Mouse (Mus musculus): ENCODE data around the gene Ccdc187. TPM values are rescaled to one million over a fixed set of nuclear protein-coding genes. Genes with fewer than 3 reads are reported as not detected.

The Ccdc187 gene
- polyA plus RNA-seq, 1 experiment from 2014 or later = not detected

- H3K9ac ChIP-seq (replicated peaks) = no peak overlapping the region
- no peak overlapping the region for H3K4me2 ChIP-seq
- 76% methylated on average over 3 of the region's 3 CpGs for WGBS
- H3K4me3 ChIP-seq (replicated peaks) = no peak overlapping the region
- H3K4me1 ChIP-seq (replicated peaks) = peaks cover 10% of the 10 kb centered on the region
- ATAC-seq (ENCODE audit: insufficient number of reproducible peaks, insufficient read depth, low FRiP score, low TSS enrichment, low read depth) = no peak
- H3K9me3 ChIP-seq = no peaks in the 10 kb centered on the region
- no peaks in the 10 kb centered on the region for H3K27me3 ChIP-seq
- no peaks in the 10 kb centered on the region for H3K36me3 ChIP-seq
- H3K27ac ChIP-seq = no peak overlapping the region
Measured at GRCm38 (mm10) chr2:26268216-26268615, 26.1 kb downstream of the Ccdc187 start.

GRCm38 (mm10) chr2:26266066-26266742 is 28.2 kb downstream of the Ccdc187 start:
- Histone ChIP-seq H3K4me1 (replicated peaks) (peaks cover 10% of the 10 kb centered on the region), H3K4me3 (replicated peaks) (no peak overlapping the region), H3K27me3 (no peaks in the 10 kb centered on the region), H3K4me2 (no peak overlapping the region), H3K27ac (no peak overlapping the region), H3K9ac (replicated peaks) (no peak overlapping the region), H3K36me3 (no peaks in the 10 kb centered on the region), H3K9me3 (no peaks in the 10 kb centered on the region)
- no peak for ATAC-seq (ENCODE audit: insufficient number of reproducible peaks, insufficient read depth, low FRiP score, low TSS enrichment, low read depth)
- WGBS = 78% methylated on average over 10 of the region's 10 CpGs

GRCm38 (mm10) chr2:26265095-26265494 is 29.3 kb downstream of the Ccdc187 start:
- ATAC-seq (ENCODE audit: insufficient number of reproducible peaks, insufficient read depth, low FRiP score, low TSS enrichment, low read depth) = no peak
- no peak overlapping the region for H3K27ac ChIP-seq
- no peak overlapping the region for H3K4me3 ChIP-seq (replicated peaks)
- H3K9me3 ChIP-seq = no peaks in the 10 kb centered on the region
- H3K4me2 ChIP-seq = no peak overlapping the region
- H3K4me1 ChIP-seq (replicated peaks) = peaks cover 10% of the 10 kb centered on the region
- H3K27me3 ChIP-seq = no peaks in the 10 kb centered on the region
- H3K9ac ChIP-seq (replicated peaks) = no peak overlapping the region
- H3K36me3 ChIP-seq = no peaks in the 10 kb centered on the region
- WGBS = 80% methylated on average over 2 of the region's 2 CpGs

- no peaks in the 10 kb centered on the region for H3K27me3 ChIP-seq
- no peak overlapping the region for H3K4me2 ChIP-seq
- no peak overlapping the region for H3K4me3 ChIP-seq (replicated peaks)
- peaks cover 7% of the 10 kb centered on the region for H3K4me1 ChIP-seq (replicated peaks)
- H3K9ac ChIP-seq (replicated peaks) = no peak overlapping the region
- no peak overlapping the region for H3K27ac ChIP-seq
- no peaks in the 10 kb centered on the region for H3K36me3 ChIP-seq
- WGBS = 67% methylated on average over 4 of the region's 4 CpGs
- H3K9me3 ChIP-seq = no peaks in the 10 kb centered on the region
- ATAC-seq (ENCODE audit: insufficient number of reproducible peaks, insufficient read depth, low FRiP score, low TSS enrichment, low read depth) = no peak
Measured at GRCm38 (mm10) chr2:26264646-26265045, 29.7 kb downstream of the Ccdc187 start.

- H3K9ac ChIP-seq (replicated peaks) = no peak overlapping the region
- no peak for ATAC-seq (ENCODE audit: insufficient number of reproducible peaks, insufficient read depth, low FRiP score, low TSS enrichment, low read depth)
- no peak overlapping the region for H3K4me3 ChIP-seq (replicated peaks)
- no peaks in the 10 kb centered on the region for H3K9me3 ChIP-seq
- WGBS = 83% methylated on average over 16 of the region's 16 CpGs
- H3K36me3 ChIP-seq = no peaks in the 10 kb centered on the region
- H3K27ac ChIP-seq = no peak overlapping the region
- 0 out of 2 replicates have a peak, but pooled peaks cover 7% of the 10 kb centered on the region for H3K4me1 ChIP-seq (replicated peaks)
- no peak overlapping the region for H3K4me2 ChIP-seq
- H3K27me3 ChIP-seq = peaks cover 11% of the 10 kb centered on the region; the same call in 1 of the 2 replicates
Measured at GRCm38 (mm10) chr2:26257315-26258096, 36.9 kb downstream of the Ccdc187 start.

- 0 out of 2 replicates have a peak, but pooled peaks cover 2% of the 10 kb centered on the region for H3K9me3 ChIP-seq
Measured at GRCm38 (mm10) chr2:26254816-26255215, 39.5 kb downstream of the Ccdc187 start.

GRCm38 (mm10) chr2:26252514-26253206 is 41.7 kb downstream of the Ccdc187 start:
- Histone ChIP-seq H3K4me3 (replicated peaks) (no peak overlapping the region), H3K36me3 (no peaks in the 10 kb centered on the region), H3K9me3 (0 out of 2 replicates have a peak, but pooled peaks cover 2% of the 10 kb centered on the region), H3K4me1 (replicated peaks) (0 out of 2 replicates have a peak, but pooled peaks cover 7% of the 10 kb centered on the region), H3K27ac (no peak overlapping the region), H3K27me3 (peaks cover 8% of the 10 kb centered on the region; the same call in 1 of the 2 replicates), H3K9ac (replicated peaks) (no peak overlapping the region), H3K4me2 (no peak overlapping the region)
- no peak for ATAC-seq (ENCODE audit: insufficient number of reproducible peaks, insufficient read depth, low FRiP score, low TSS enrichment, low read depth)
- 71% methylated on average over 8 of the region's 8 CpGs for WGBS

More at GRCm38 (mm10) chr2:26254816-26255215, 39.5 kb downstream of the Ccdc187 start:
- H3K27ac ChIP-seq = no peak overlapping the region
- peaks cover 11% of the 10 kb centered on the region; the same call in 1 of the 2 replicates for H3K27me3 ChIP-seq
- H3K4me2 ChIP-seq = no peak overlapping the region
- no peak for ATAC-seq (ENCODE audit: insufficient number of reproducible peaks, insufficient read depth, low FRiP score, low TSS enrichment, low read depth)
- no peak overlapping the region for H3K9ac ChIP-seq (replicated peaks)
- no peak overlapping the region for H3K4me3 ChIP-seq (replicated peaks)
- WGBS = 38% methylated on average over 4 of the region's 4 CpGs
- 0 out of 2 replicates have a peak, but pooled peaks cover 7% of the 10 kb centered on the region for H3K4me1 ChIP-seq (replicated peaks)
- H3K36me3 ChIP-seq = no peaks in the 10 kb centered on the region

GRCm38 (mm10) chr2:26247531-26247930 is 46.8 kb downstream of the Ccdc187 start:
- Histone ChIP-seq H3K4me1 (replicated peaks) (no peaks in the 10 kb centered on the region), H3K9me3 (0 out of 2 replicates have a peak, but pooled peaks cover 2% of the 10 kb centered on the region), H3K27me3 (no peaks in the 10 kb centered on the region; the same call in 1 of the 2 replicates), H3K36me3 (no peaks in the 10 kb centered on the region), H3K4me3 (replicated peaks) (no peak overlapping the region), H3K9ac (replicated peaks) (no peak overlapping the region), H3K4me2 (no peak overlapping the region), H3K27ac (no peak overlapping the region)
- ATAC-seq (ENCODE audit: insufficient number of reproducible peaks, insufficient read depth, low FRiP score, low TSS enrichment, low read depth) = no peak
- 58% methylated on average over 3 of the region's 3 CpGs for WGBS

- Histone ChIP-seq H3K4me1 (replicated peaks) (peaks cover 30% of the 10 kb centered on the region), H3K4me2 (no peak overlapping the region), H3K27me3 (no peaks in the 10 kb centered on the region), H3K4me3 (replicated peaks) (no peak overlapping the region), H3K9me3 (no peaks in the 10 kb centered on the region), H3K27ac (no peak overlapping the region), H3K36me3 (no peaks in the 10 kb centered on the region), H3K9ac (replicated peaks) (no peak overlapping the region)
- WGBS = 53% methylated on average over 3 of the region's 3 CpGs
- ATAC-seq (ENCODE audit: insufficient number of reproducible peaks, insufficient read depth, low FRiP score, low TSS enrichment, low read depth) = no peak
Measured at GRCm38 (mm10) chr2:26240841-26241240, 53.5 kb downstream of the Ccdc187 start.

GRCm38 (mm10) chr2:26240330-26240729 is 54.0 kb downstream of the Ccdc187 start:
- Histone ChIP-seq H3K9me3 (no peaks in the 10 kb centered on the region), H3K9ac (replicated peaks) (no peak overlapping the region), H3K4me1 (replicated peaks) (peaks cover 31% of the 10 kb centered on the region), H3K36me3 (no peaks in the 10 kb centered on the region), H3K27me3 (no peaks in the 10 kb centered on the region), H3K4me3 (replicated peaks) (no peak overlapping the region), H3K27ac (no peak overlapping the region), H3K4me2 (no peak overlapping the region)
- ATAC-seq (ENCODE audit: insufficient number of reproducible peaks, insufficient read depth, low FRiP score, low TSS enrichment, low read depth) = no peak
- 33% methylated on average over 9 of the region's 9 CpGs for WGBS

GRCm38 (mm10) chr2:26237290-26237782 is 57.0 kb downstream of the Ccdc187 start, which contains the start of gene Qsox2:
Qsox2 (minus strand) TSS chr2:26237525.
- peak; percentile 85 for ATAC-seq (ENCODE audit: insufficient number of reproducible peaks, insufficient read depth, low FRiP score, low TSS enrichment, low read depth)
- H3K36me3 ChIP-seq = no peaks in the 10 kb centered on the region
- H3K4me1 ChIP-seq (replicated peaks) = peaks cover 31% of the 10 kb centered on the region
- peak within 1 kb of the TSS; percentile 88 for H3K4me2 ChIP-seq
- peak within 1 kb of the TSS; percentile 89 for H3K4me3 ChIP-seq (replicated peaks)
- H3K9me3 ChIP-seq = no peaks in the 10 kb centered on the region
- H3K27ac ChIP-seq = peak within 1 kb of the TSS; percentile 75
- H3K9ac ChIP-seq (replicated peaks) = peak within 1 kb of the TSS; percentile 74
- H3K27me3 ChIP-seq = no peaks in the 10 kb centered on the region
- WGBS = 2% methylated on average over 26 of the region's 36 CpGs

Data from limb, embryonic 12.5 days (tissue).